Mouse (Mus musculus) right cerebral cortex, postnatal 25 days (tissue): ENCODE measurements around the gene Eya2.
A peak's percentile ranks its signal among the peaks of the same experiment; 100 is the strongest.

Experiments used
- DNase-seq: peaks from one replicate; pipeline ENCODE4 v3.0.0; 2022

The Eya2 gene

DNA sequence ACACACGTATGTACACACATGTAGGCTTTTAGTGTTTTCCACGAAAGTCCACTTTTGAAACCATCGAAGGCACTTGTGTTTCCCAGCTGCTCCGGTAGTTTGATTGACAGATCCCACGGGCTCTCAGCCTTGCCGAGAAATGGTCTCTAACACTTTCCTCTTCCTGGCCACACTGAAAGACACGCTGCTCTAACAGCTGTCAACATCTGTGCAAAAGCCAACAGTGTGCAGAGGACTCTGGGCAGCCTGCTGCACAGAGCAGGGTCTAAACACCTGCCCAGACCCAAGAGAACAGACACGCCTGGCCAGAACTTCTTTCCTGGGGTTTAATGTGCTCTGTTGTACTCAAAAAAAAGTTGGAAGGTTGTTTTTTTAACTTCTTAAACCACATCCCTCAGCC lies 124.5 kb downstream of the Eya2 start:
- no peak for DNase-seq

- DNase-seq: no peak
Measured at GRCm38 (mm10) chr2:165721941-165722340, 127.1 kb downstream of the Eya2 start.

DNA sequence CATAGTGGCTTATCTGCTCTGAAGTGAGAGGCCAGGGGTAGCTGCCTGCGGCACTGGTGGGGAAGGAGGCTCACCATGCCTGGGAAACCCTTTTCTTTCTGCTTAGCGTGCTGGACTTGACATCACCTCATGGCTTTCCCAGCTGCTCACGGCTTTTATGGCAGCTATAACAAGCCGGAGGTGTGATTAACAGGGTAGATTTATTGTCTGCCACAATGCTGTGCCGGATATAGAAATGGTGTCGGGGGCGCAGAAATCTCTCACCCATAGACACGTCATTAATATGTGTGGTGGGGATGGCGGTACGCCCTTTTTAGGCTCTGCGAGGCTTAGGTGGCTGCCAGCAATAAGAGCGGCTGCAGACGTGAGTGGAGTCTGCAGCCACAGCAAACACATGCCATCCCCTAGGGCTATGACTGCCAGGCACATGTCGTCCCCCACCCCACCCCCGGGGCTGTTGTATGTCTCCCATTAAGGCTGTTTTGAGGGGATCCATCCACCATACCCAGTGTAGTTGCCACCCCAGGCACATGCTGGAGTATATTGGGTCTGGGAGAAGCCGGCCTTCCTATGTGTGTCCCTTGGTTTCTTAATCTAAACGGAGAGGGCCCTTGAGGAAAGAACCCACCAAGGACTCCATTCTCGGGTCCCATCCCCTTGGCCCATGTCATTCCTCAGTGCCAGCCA lies 137.9 kb downstream of the Eya2 start:
- DNase-seq: no peak

GRCm38 (mm10) chr2:165733701-165734100 lies 138.9 kb downstream of the Eya2 start:
- no peak for DNase-seq

- no peak for DNase-seq
Measured at GRCm38 (mm10) chr2:165736297-165736696, 141.5 kb downstream of the Eya2 start.

DNA sequence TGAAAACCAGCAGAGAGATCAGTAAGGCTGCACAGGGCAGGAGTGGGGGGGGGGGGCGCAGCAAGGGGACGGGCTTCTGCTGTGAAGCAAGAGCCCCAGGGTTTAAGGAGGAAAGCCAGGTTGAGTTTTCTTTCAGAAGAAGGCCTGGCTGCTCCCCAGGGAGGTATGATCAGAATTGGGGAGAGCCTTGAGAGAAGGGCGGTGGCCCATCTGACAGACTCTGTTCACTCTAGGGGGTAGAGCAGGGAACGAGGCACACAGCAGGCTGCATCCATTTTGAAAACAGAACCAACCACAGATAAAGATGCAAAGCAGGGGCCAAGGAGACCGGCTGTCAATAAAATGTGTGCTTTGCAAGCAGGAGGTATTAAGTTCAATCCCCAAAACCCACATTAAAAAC lies 145.5 kb downstream of the Eya2 start:
- no peak for DNase-seq

DNA sequence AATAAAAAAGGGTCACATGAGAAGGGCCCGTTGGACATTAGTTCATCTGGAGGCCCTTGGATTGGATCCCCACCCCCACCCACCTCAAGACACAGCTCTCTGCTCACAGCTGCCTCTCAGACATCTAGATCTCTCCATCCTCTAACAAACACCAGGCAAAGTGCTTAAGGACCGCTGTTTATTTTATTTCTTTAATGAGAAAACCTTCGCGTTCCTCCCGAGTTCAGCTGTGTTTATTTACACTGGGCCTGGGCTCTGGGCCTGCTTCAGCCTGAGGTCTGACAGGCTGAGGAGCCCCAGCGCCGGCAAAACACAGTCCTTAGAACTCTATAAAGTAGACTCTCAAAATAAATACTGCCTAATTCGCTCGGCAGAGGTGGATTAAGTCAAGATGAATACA lies 146.2 kb downstream of the Eya2 start:
- no peak for DNase-seq

DNA sequence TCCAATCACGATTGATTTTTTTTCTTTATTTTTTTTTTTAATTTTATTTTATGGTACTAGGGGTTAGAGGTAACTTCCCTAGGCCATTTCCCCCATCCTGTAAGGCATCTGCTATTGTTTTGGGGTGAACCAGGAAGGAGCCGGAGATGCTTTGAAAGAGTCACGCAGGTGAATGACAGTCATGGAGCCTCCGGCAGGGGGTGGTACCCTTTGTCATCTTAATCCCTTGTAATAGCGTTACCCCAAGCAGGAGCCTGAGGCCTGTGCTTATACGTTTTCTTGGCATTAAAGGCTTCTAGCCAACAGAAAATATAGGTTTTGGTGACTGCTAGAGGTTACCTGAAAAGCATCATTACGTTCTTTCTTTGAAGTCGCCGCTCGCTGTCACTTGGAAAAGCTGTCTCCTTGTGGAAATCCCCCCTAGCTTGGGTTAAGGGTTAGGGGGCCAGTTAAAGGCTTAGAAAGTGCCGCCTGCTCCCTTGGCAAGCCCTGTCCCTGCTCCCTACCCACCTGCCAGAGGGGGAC lies 146.8 kb downstream of the Eya2 start:
- DNase-seq: no peak

- no peak for DNase-seq
Measured at GRCm38 (mm10) chr2:165742210-165742786, 147.5 kb downstream of the Eya2 start.

DNA sequence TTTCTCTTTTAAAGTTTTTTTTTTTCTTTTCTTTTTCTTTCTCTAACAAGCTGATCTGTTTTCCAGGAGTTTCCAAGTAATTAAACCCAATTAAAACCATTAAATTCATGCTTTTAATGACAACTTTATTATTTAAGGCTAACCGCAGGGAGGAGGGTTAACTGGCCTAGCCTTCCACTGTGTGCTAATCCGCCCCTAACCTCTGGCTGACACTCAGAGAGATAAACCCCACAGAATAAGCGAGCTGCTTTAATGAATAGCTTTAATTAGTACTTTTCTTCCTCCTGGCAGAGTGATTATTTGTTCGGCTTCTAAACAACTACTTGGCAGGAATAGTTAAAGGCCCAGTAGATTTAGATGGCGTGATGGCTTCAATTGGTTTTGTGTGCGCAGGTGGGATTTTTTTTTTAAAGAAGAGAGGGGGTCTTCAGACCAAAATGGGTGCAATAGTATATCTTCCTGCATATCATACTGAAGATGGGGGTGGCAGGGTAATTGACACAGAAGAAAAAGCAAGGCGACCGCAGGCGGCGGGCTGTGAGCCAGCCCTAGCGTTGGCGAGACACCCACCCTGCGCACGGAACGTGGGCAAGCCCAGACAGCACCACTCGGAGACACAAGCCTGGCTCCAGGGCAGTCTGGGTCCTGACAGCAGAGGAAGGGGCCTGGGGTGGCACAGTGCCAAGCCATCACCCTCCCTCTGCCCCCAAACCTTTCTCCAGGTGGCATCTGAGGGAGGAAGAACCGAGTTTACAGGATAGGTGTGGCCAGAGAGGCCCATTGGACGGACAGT lies 150.7 kb downstream of the Eya2 start:
- no peak for DNase-seq

GRCm38 (mm10) chr2:165747975-165748374 lies 153.1 kb downstream of the Eya2 start:
- no peak for DNase-seq

DNA sequence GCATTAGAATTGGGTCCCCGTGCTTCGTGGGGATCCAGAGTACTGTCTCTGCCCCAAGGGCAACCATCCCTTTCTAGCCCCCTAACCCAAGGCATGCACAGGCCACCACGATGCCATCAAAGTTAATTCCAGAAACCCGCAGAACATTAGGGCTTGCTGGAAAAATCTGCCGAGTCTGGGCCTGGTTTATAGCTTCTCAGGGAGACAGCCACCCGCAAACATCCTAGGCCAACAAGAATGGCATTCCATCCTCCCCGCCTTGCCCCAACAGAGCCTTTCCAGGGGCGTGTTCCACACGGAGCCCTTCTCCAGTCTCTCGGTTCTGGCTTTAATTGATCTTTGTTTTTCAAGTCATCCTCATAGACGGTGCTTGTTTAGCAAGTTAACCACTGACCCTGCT lies 153.6 kb downstream of the Eya2 start:
- no peak for DNase-seq

DNA sequence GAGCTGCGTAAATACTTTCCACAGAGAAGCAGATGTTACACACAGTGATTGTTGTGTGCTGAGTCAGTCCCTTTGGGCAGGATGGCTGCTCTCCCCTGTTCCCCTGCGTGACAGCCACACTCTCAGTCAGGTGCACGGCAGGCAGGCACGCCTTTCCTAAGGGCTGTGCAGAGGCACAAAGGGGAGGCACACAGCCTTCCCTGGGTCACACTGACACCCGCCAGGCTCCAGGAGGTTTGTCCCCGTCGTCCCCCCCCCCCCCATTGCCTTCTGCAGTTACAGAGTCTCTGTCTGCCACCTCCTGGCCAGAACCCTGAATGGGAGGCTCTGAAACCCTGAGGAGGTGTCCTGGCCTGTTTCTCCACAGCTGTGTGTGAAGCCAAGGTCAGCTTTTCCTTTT lies 156.2 kb downstream of the Eya2 start:
- DNase-seq: no peak

- no peak for DNase-seq
Measured at GRCm38 (mm10) chr2:165752704-165753103, 157.9 kb downstream of the Eya2 start.

- DNase-seq: no peak
Measured at GRCm38 (mm10) chr2:165757799-165758198, 163.0 kb downstream of the Eya2 start.

- DNase-seq: no peak
Measured at GRCm38 (mm10) chr2:165758534-165758933, 163.7 kb downstream of the Eya2 start.

- DNase-seq: no peak
Measured at GRCm38 (mm10) chr2:165759421-165759985, 164.7 kb downstream of the Eya2 start.

GRCm38 (mm10) chr2:165768805-165769358 lies 174.1 kb downstream of the Eya2 start:
- no peak for DNase-seq

DNA sequence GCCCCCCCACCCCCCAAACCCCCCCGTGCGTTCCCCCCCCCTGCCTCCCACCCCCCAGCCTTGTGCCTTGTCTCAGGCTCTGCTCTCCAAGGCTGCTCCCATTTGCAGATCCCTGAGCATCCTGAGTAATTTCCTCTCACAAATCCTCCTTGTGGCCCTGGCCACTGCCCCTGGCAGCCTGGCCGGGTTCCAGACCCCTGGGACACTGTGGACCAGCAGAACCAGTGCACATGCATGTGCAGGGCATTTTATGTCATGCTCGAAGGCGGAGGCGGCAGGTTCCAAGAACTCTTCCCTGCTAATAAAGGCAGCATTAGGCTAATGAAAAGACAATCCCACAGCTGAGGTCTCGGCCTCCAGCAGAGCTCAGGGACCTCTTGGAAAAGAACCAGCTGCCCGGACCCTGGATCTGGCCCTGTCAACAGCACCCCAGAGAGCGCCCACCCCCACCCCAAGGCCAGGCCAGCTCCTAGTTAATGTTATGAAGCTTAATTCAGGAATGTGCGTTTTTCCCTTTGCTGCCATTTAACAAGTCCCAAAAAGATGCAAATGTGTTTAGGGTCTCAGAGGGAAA lies 174.6 kb downstream of the Eya2 start:
- DNase-seq: no peak

GRCm38 (mm10) chr2:165778927-165779326 lies 184.1 kb downstream of the Eya2 start:
- peak; percentile 69 for DNase-seq

DNA sequence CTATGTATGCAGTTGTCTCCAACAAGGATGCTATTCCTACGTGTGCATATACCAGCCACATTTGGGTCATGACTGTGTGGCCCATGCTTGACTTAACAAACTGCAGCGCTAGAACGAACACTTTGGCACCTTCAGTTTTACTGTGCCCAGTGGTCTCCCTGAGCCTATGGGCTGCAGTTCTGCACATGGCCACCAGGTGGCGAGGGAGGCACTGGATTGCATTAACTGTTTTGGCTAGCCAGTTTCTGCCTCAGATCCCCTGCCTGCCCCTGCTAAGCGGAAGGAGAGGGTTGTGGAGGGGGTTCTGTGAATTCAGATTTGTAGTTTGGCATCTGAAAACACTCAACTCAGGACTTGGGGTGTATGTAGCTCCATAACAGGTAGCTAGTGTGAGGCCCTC lies 187.5 kb downstream of the Eya2 start:
- DNase-seq: peak; percentile 72

- DNase-seq: no peak
Measured at GRCm38 (mm10) chr2:165785312-165786036, 190.6 kb downstream of the Eya2 start.
